Mouse (Mus musculus) kidney, adult 9 months (tissue): Measurements from ENCODE around the gene Slitrk4.

Experiments used
- DNase-seq: peaks from one replicate; pipeline ENCODE4 v3.0.0; 2022

Gene Slitrk4

GRCm38 (mm10) chrX:64276290-64277125, at the start of gene Slitrk4:
Gene Slitrk4, minus strand, starts transcription at chrX:64276996.
- DNase-seq, result no peak

GRCm38 (mm10) chrX:64319501-64319900, 42.7 kb upstream of the Slitrk4 start:
- DNase-seq, result no peak

GRCm38 (mm10) chrX:64277991-64278301, 1.1 kb upstream of the Slitrk4 start:
- DNase-seq, result no peak

DNA sequence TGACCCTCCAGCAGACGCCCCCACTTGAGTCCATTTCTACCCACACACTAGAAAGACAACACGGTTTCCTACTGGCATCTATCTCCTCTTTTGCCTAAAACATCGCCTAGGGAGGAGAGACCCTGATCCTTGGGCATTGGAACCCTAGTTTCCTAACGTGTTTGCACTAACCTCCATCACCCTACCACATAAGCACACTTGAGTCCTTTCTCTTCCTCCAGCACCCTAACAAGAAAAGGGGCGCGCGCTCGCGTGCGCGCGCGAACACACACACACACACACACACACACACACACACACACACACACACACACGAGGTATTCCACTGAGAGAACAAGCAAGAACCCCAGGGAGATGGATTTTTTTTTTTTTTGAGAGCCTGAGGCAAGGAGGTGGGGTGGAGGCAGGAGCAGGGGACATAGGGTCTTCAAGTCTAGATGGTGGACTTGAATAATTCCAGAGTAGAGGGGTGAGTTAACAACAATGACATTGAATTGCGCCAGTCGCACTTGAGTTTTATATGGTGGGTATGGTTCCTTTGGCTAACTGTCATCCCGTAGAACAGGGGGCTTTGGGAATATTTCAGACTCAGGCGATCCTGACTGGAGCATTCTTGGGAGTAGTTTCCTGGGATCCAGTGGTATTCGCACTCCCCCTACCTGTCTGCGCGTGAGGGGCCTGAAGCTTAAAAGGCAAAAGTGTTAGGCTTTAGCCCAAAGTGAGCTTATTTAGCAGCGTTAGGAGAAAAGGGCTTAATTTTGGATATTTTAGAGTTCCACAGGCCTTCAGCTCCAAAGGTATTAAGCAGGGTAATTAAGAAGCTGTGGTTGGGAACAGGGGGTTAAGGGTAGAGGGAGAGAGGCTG, 562 bp upstream of the Slitrk4 start:
- no peak for DNase-seq

DNA sequence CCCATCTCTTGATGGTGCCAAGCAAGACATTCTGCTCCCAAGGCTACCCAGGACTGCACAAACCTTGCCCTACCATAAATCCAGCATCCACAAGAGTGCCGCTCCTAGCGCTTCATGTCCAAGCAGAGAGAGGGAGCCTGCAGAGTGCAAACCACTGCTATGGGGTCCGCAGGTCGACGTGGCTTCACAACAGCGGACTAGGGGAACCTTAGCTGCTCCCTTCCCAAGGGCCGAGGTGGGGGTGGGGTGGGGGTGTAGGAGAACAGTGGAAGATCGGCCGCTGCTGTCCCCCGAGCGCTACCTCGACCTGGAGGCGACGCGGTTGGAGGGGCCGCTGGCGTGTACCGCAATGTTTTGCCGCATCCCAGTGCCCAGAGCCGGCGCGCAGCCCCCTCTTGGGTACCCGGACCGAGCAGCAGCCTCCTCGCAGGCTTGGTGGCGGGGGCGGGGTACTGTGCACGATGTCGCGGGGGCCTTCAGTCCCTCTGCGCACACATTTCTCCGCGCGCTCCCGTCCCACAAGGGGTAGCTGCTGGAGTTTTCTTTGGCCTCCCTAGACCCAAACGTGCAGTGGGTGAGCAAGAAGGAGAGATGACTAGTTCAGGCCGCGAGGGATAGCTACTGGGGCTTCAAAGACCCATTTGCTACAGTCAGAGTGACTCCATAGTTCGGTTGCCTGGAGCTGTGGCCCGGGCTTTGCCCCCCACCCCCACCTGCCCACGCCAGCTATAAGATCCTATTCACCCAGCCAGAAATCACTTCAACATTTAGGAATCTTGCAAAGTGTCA, 1.1 kb downstream of the Slitrk4 start:
- no peak for DNase-seq

DNA sequence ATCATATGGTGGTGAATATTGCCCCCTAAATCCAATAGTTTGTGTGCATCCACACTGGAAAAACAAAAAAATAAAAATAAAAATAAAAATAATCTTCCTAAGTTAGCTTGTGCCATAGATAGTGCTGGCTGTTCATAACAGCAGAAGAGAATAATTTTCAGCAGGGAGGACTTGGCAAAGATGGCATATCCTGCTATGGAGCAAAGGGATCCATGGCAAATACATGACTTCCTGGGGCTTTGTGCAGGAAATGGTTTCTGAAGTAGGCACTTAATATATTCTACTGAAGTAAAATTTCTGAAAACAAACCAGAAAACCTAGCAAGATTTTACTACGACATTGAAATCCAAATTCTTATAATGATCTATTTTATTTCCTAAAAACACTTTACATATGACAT, 13.3 kb downstream of the Slitrk4 start:
- no peak for DNase-seq
